In genomic region chr19:37076646-37077045, GRCm38 (mm10) we compare ENCODE assay signal across 20 mouse cellular contexts.
DNase-seq lines count a peak whose midpoint lies in the region; ATAC-seq and TF ChIP-seq lines count a peak whose summit lies in the region.
"Had no signal": no experiment of that assay in that cellular context is flagged by ENCODE, and none has a peak within 500 bp of the region (broad histone marks: within the 10 kb centered on the region; RNA-seq: fewer than 3 reads in every experiment).

No protein-coding gene starts in this region.

- no peaks in the 10 kb centered on the region for H3K36me3 ChIP-seq in heart, postnatal 0 days (replicated peaks; ENCODE audit: control insufficient read depth, insufficient read depth, low read length)
- no peaks in the 10 kb centered on the region for H3K36me3 ChIP-seq in heart, embryonic 11.5 days (ENCODE audit: control insufficient read depth, insufficient read depth, low read length)
- H3K36me3 ChIP-seq in forebrain, embryonic 12.5 days (replicated peaks), result no peaks in the 10 kb centered on the region
- H3K36me3 ChIP-seq: embryonic facial prominence, embryonic 13.5 days; midbrain, embryonic 13.5 days; neural tube, embryonic 13.5 days had no signal

- no peak for TF ChIP-seq EP300 in heart, postnatal 0 days (IDR thresholded peaks at IDR 0.05; ENCODE audit: low read depth)

- 80% methylated on average over 4 of the region's 4 CpGs for WGBS in heart, postnatal 0 days
- 81% methylated on average over 4 of the region's 4 CpGs for WGBS in heart, embryonic 11.5 days (ENCODE audit: insufficient replicate concordance)
- 92% methylated on average over 4 of the region's 4 CpGs for WGBS in forebrain, embryonic 12.5 days

- H3K4me1 ChIP-seq in heart, postnatal 0 days (ENCODE audit: control insufficient read depth, insufficient read depth), result peaks cover 59% of the 10 kb centered on the region
- H3K4me1 ChIP-seq in heart, embryonic 11.5 days (ENCODE audit: control insufficient read depth, insufficient read depth, low read length), result peaks cover 18% of the 10 kb centered on the region
- peaks cover 8% of the 10 kb centered on the region for H3K4me1 ChIP-seq in brown adipose tissue, adult 24 weeks (ENCODE audit: control insufficient read depth, insufficient read depth, insufficient read length, low read length)
- H3K4me1 ChIP-seq in forebrain, embryonic 12.5 days, result peaks cover 3% of the 10 kb centered on the region; the same call in 1 of the 2 replicates
- H3K4me1 ChIP-seq: embryonic facial prominence, embryonic 13.5 days had no signal

- no peak for ATAC-seq in heart, postnatal 0 days (ENCODE audit: insufficient read depth, low read depth)
- ATAC-seq in heart, embryonic 11.5 days (replicated peaks; ENCODE audit: insufficient number of reproducible peaks, low FRiP score, low TSS enrichment), result no peak
- no peak for ATAC-seq in forebrain, embryonic 12.5 days (ENCODE audit: low FRiP score)
- ATAC-seq: forebrain, embryonic 16.5 days; hindbrain, embryonic 16.5 days; intestine, embryonic 16.5 days; midbrain, embryonic 13.5 days had no signal

- no peak for TF ChIP-seq CTCF in gastrocnemius, adult 2 months (IDR thresholded peaks at IDR 0.05)
- TF ChIP-seq CTCF in heart, postnatal 0 days (IDR thresholded peaks at IDR 0.05; ENCODE audit: low read depth), result no peak

- H3K9ac ChIP-seq in heart, postnatal 0 days (replicated peaks; ENCODE audit: low read depth, low read length), result no peak overlapping the region
- H3K9ac ChIP-seq in heart, embryonic 11.5 days (ENCODE audit: low read depth, low read length), result no peak overlapping the region
- H3K9ac ChIP-seq in forebrain, embryonic 12.5 days, result no peak overlapping the region
- H3K9ac ChIP-seq: embryonic facial prominence, embryonic 13.5 days; midbrain, embryonic 13.5 days; neural tube, embryonic 13.5 days had no signal

- intact Hi-C loops in gastrocnemius, adult 2 months (cut with DNase I), result loop anchor here (1.0 to 5.0 kb wide), 3 partner anchors 16 to 131 kb away; partner anchors contain the start of genes Cpeb3 and March5

- H3K27ac ChIP-seq in gastrocnemius, adult 2 months, result peak overlapping the region; percentile 94
- peak overlapping the region; percentile 77 for H3K27ac ChIP-seq in heart, postnatal 0 days (ENCODE audit: low read depth)
- H3K27ac ChIP-seq in heart, embryonic 11.5 days (ENCODE audit: low read depth, low read length), result no peak overlapping the region
- peak overlapping the region; percentile 12; the same call in 1 of the 2 replicates for H3K27ac ChIP-seq in brown adipose tissue, adult 24 weeks (replicated peaks; ENCODE audit: low read depth, low read length)
- H3K27ac ChIP-seq in forebrain, embryonic 12.5 days, result no peak overlapping the region
- H3K27ac ChIP-seq: embryonic facial prominence, embryonic 13.5 days; midbrain, embryonic 13.5 days; neural tube, embryonic 13.5 days had no signal

- no peak for DNase-seq in gastrocnemius, adult 2 months
- no peak for DNase-seq in gastrocnemius, adult 18-20 months (ENCODE audit: low spot score)
- DNase-seq in heart, postnatal 0 days (ENCODE audit: low spot score), result no peak
- DNase-seq in lung, postnatal 25 days (ENCODE audit: low spot score), result peak; percentile 39
- DNase-seq: adrenal gland, postnatal 25 days; left cerebral cortex, postnatal 4 days; liver; right cerebral cortex, postnatal 14 days; spleen, adult 18-20 months; thymus, postnatal 36 days had no signal

- no peak overlapping the region for H3K4me2 ChIP-seq in heart, postnatal 0 days (ENCODE audit: low read depth, low read length)
- H3K4me2 ChIP-seq in heart, embryonic 11.5 days, result no peak overlapping the region
- H3K4me2 ChIP-seq in forebrain, embryonic 12.5 days, result no peak overlapping the region
- H3K4me2 ChIP-seq: embryonic facial prominence, embryonic 13.5 days; midbrain, embryonic 13.5 days; neural tube, embryonic 13.5 days had no signal

- no peaks in the 10 kb centered on the region for H3K27me3 ChIP-seq in heart, postnatal 0 days (ENCODE audit: control insufficient read depth, insufficient read depth, low read length)
- H3K27me3 ChIP-seq in heart, embryonic 11.5 days (ENCODE audit: control insufficient read depth, insufficient read depth, low read length), result no peaks in the 10 kb centered on the region
- H3K27me3 ChIP-seq in forebrain, embryonic 12.5 days, result no peaks in the 10 kb centered on the region
- H3K27me3 ChIP-seq: CH12.LX; embryonic facial prominence, embryonic 13.5 days; midbrain, embryonic 13.5 days; neural tube, embryonic 13.5 days had no signal

- no peaks in the 10 kb centered on the region for H3K9me3 ChIP-seq in heart, postnatal 0 days (replicated peaks; ENCODE audit: control insufficient read depth, low read length)
- no peaks in the 10 kb centered on the region for H3K9me3 ChIP-seq in heart, embryonic 11.5 days (replicated peaks; ENCODE audit: control insufficient read depth, low read length)
- no peaks in the 10 kb centered on the region for H3K9me3 ChIP-seq in forebrain, embryonic 12.5 days
- H3K9me3 ChIP-seq: embryonic facial prominence, embryonic 13.5 days; midbrain, embryonic 13.5 days; neural tube, embryonic 13.5 days had no signal

- H3K4me3 ChIP-seq in gastrocnemius, adult 2 months, result peak overlapping the region; percentile 53
- no peak overlapping the region for H3K4me3 ChIP-seq in heart, postnatal 0 days (ENCODE audit: low read depth, low read length)
- no peak overlapping the region for H3K4me3 ChIP-seq in heart, embryonic 11.5 days (ENCODE audit: low read depth, low read length)
- no peak overlapping the region for H3K4me3 ChIP-seq in brown adipose tissue, adult 24 weeks (ENCODE audit: insufficient read depth, low read depth, low read length)
- H3K4me3 ChIP-seq in forebrain, embryonic 12.5 days (replicated peaks), result no peak overlapping the region
- H3K4me3 ChIP-seq: embryonic facial prominence, embryonic 13.5 days; midbrain, embryonic 13.5 days; neural tube, embryonic 13.5 days had no signal

Comparison
In these comparisons a context has a peak if more than half of its experiments do, and no peak if none do; other contexts are left out.
1. H3K27ac ChIP-seq: peak in gastrocnemius, adult 2 months (single experiment), heart, postnatal 0 days (single experiment) and brown adipose tissue, adult 24 weeks (single experiment); none in heart, embryonic 11.5 days (single experiment) and forebrain, embryonic 12.5 days (single experiment).